Mouse (Mus musculus) kidney, adult 2 months (tissue): ENCODE data around the gene Ell2. TPM values are rescaled to one million over a fixed set of nuclear protein-coding genes. Genes with fewer than 3 reads are reported as not detected.

Experiments used
- DNase-seq: peaks from one replicate; pipeline ENCODE4 v3.0.0; 2021
- H3K27ac ChIP-seq: fragments of 200-500 bp; 2 replicates; pipeline ENCODE4 v1.5.1; 2012; ENCODE audit warnings: low read depth, low read length, control low read depth, inconsistent platforms; ENCODE audit not compliant: insufficient read depth
- H3K27me3 ChIP-seq: fragments of 200-500 bp; replicated peaks from 2 replicates; pipeline ENCODE4 v1.6.1; 2012; ENCODE audit warnings: mild to moderate bottlenecking, moderate library complexity, low read length, inconsistent platforms; ENCODE audit not compliant: control insufficient read depth, insufficient read depth
- H3K36me3 ChIP-seq: fragments of 200-500 bp; 2 replicates; pipeline ENCODE4 v1.6.1; 2012; ENCODE audit warnings: mild to moderate bottlenecking, moderate library complexity, low read length, inconsistent platforms; ENCODE audit not compliant: control insufficient read depth, insufficient read depth
- H3K4me1 ChIP-seq: fragments of 200-500 bp; 2 replicates; pipeline ENCODE4 v1.6.1; 2011; ENCODE audit warnings: low read length; ENCODE audit not compliant: control insufficient read depth, insufficient read depth
- H3K4me3 ChIP-seq: fragments of 200-500 bp; 2 replicates; pipeline ENCODE4 v1.5.1; 2011; ENCODE audit warnings: mild to moderate bottlenecking, low read depth, low read length, control low read depth; ENCODE audit not compliant: insufficient read depth
- CTCF ChIP-seq: fragments of 200-500 bp; conservative IDR thresholded peaks from 2 replicates; pipeline ENCODE4 v1.5.1; 2011; ENCODE audit warnings: low read depth, mild to moderate bottlenecking, control low read depth, low read length, moderate library complexity, mixed read lengths; ENCODE audit not compliant: insufficient read depth, insufficient read length
- POLR2A ChIP-seq: fragments of 200-500 bp; IDR thresholded peaks from one replicate; pipeline ENCODE4 v1.6.1; 2011; ENCODE audit warnings: low read depth, low read length, control low read depth
- WGBS: fragments of 180-500 bp; shearing (Covaris S2); methylation state at CpG from one replicate; pipeline ENCODE4 v1.1.7; 2018; 5-methylcytosine and 5-hydroxymethylcytosine counted together
- polyA plus RNA-seq: library from polyadenylated mRNA; depleted of rRNA; stranded (reverse); fragments of >200 nt; gene quantifications from 2 replicates; pipeline ENCODE4 v1.2.3, GENCODE M21; 2012

The Ell2 gene
- polyA plus RNA-seq, 1 experiment, result 8.2 TPM

- no peak overlapping the region for H3K27ac ChIP-seq
- TF ChIP-seq POLR2A (no peak), CTCF (no peak)
- no peaks in the 10 kb centered on the region for H3K4me1 ChIP-seq
- peaks cover 6% of the 10 kb centered on the region for H3K36me3 ChIP-seq
- no peak overlapping the region for H3K4me3 ChIP-seq
- H3K27me3 ChIP-seq, result no peaks in the 10 kb centered on the region
- no peak for DNase-seq
- 77% methylated on average over 5 of the region's 5 CpGs for WGBS
Observed at GRCm38 (mm10) chr13:75766238-75766637, 59.7 kb downstream of the Ell2 start.

DNA sequence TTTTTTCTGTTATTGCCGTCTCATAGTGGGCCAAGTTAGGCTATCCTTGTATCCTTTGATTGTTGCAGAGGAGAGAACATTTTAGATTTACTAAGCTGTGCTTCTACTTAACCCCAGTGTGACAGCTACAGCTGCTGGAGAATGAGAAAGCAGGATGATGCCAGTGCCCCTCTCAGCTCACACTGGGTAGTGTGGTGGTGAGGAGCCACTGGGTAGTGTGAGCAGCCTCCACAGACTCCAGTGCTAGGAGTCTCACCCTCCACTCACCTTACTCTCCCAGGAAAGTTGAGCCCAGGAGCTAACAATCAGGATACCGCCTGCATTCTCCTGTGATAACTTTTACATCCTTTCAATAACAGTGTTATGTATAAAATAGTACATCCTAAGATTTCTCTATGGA, 60.4 kb downstream of the Ell2 start:
- H3K27me3 ChIP-seq, result no peaks in the 10 kb centered on the region
- WGBS, result 91% methylated on average over 2 of the region's 2 CpGs
- H3K4me3 ChIP-seq, result no peak overlapping the region
- TF ChIP-seq POLR2A (no peak), CTCF (no peak)
- peaks cover 6% of the 10 kb centered on the region for H3K36me3 ChIP-seq
- DNase-seq, result no peak
- no peaks in the 10 kb centered on the region for H3K4me1 ChIP-seq
- H3K27ac ChIP-seq, result no peak overlapping the region

DNA sequence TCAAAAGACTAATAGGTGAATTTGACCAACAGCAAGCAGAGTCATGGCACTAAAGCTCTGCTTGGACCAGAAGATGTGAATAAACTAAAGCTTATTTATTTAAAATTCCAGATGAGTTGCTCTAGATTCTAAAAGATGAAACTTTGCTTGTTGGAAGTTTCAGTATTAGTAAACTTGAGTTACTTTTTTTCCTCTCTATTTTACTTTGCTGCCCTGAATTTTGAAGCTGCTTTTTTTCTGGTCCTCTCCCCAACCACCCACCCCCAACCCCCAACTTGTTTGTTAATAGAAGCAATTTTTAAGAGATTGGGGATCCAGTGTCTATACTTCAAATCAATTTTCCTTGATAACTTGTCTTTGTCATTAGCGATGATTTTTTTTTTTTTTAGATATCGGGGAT, 64.2 kb downstream of the Ell2 start:
- no peak for DNase-seq
- Histone ChIP-seq H3K36me3 (peaks cover 8% of the 10 kb centered on the region), H3K27me3 (no peaks in the 10 kb centered on the region), H3K27ac (no peak overlapping the region), H3K4me3 (no peak overlapping the region), H3K4me1 (no peaks in the 10 kb centered on the region)
- TF ChIP-seq CTCF (no peak), POLR2A (no peak)
- WGBS, result 98% methylated on average over 2 of the region's 2 CpGs

- WGBS, result 91% methylated on average over 4 of the region's 4 CpGs
Observed at GRCm38 (mm10) chr13:75771404-75771803, 64.8 kb downstream of the Ell2 start.

GRCm38 (mm10) chr13:75771984-75772730, 65.6 kb downstream of the Ell2 start:
- no peak overlapping the region for H3K27ac ChIP-seq
- no peak for DNase-seq
- H3K4me1 ChIP-seq, result no peaks in the 10 kb centered on the region
- H3K4me3 ChIP-seq, result no peak overlapping the region
- H3K36me3 ChIP-seq, result peaks cover 6% of the 10 kb centered on the region; the same call in 1 of the 2 replicates
- TF ChIP-seq POLR2A (no peak), CTCF (no peak)
- no peaks in the 10 kb centered on the region for H3K27me3 ChIP-seq
- 84% methylated on average over 3 of the region's 3 CpGs for WGBS

More at GRCm38 (mm10) chr13:75771404-75771803, 64.8 kb downstream of the Ell2 start:
- H3K27me3 ChIP-seq, result no peaks in the 10 kb centered on the region
- H3K36me3 ChIP-seq, result peaks cover 8% of the 10 kb centered on the region
- no peak for DNase-seq
- H3K27ac ChIP-seq, result no peak overlapping the region
- H3K4me1 ChIP-seq, result no peaks in the 10 kb centered on the region
- TF ChIP-seq CTCF (no peak), POLR2A (no peak)
- H3K4me3 ChIP-seq, result no peak overlapping the region

DNA sequence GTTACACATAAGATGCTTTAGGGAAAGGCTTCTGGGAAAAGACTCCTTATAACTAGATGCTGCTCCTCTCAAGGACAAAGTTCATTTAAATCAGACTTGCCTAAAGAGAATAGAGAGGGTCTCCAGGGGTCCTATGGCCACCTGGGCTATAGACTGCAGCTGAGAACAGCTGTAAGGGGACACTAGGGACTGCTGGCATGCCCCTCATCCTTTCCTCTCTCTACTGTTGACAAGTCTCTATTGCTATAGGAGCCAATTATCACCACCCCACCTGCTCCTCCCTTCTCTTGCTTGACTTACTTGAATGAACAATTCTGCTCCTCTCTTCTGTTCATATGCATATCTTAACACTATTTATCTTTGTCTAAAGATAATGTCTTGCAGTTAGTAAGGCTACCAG, 69.4 kb downstream of the Ell2 start:
- peaks cover 8% of the 10 kb centered on the region for H3K36me3 ChIP-seq
- no peaks in the 10 kb centered on the region for H3K27me3 ChIP-seq
- no peak overlapping the region for H3K4me3 ChIP-seq
- no peak for DNase-seq
- TF ChIP-seq POLR2A (no peak), CTCF (no peak)
- H3K4me1 ChIP-seq, result no peaks in the 10 kb centered on the region
- H3K27ac ChIP-seq, result no peak overlapping the region

DNA sequence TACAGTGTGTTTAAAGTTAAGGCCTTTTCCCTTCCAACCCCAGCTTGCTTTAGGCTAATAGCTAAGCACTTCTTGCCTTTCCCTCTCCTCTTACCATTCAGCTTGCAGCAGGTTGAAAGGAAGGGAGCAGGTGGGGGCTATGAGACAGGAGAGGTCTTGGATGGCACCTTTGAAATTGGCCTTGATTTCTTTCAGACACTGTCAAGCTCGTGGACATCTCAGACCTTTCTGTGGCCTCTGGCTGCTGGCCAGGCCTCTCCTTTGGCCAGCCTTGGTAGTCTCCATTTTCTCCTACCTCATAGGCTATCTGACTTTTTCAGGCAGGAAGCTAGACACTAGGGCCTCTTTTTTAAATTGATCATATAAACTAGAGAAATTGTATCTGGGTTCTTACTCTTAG, 70.1 kb downstream of the Ell2 start:
- Histone ChIP-seq H3K36me3 (peaks cover 8% of the 10 kb centered on the region), H3K27ac (no peak overlapping the region), H3K27me3 (no peaks in the 10 kb centered on the region), H3K4me1 (no peaks in the 10 kb centered on the region), H3K4me3 (no peak overlapping the region)
- 24% methylated on average over 1 of the region's 1 CpGs for WGBS
- no peak for DNase-seq
- TF ChIP-seq CTCF, result no peak
- no peak for TF ChIP-seq POLR2A
